Comparison of ENCODE assay signal across 16 mouse cellular contexts in genomic region chr2:114419346-114419745, GRCm38 (mm10).
"Had no signal": no experiment of that assay in that cellular context is flagged by ENCODE, and none has a peak within 500 bp of the region (broad histone marks: within the 10 kb centered on the region; RNA-seq: fewer than 3 reads in every experiment).

No protein-coding gene starts in this region.

- H3K27ac ChIP-seq: limb, embryonic 12.5 days; limb, embryonic 15.5 days; liver, embryonic 14.5 days; macrophage; midbrain, embryonic 13.5 days had no signal

- H3K4me2 ChIP-seq: limb, embryonic 12.5 days; limb, embryonic 15.5 days; liver, embryonic 11.5 days; lung, embryonic 14.5 days; midbrain, embryonic 13.5 days had no signal

- H3K4me3 ChIP-seq: limb, embryonic 12.5 days; limb, embryonic 15.5 days; midbrain, embryonic 13.5 days had no signal

- H3K4me1 ChIP-seq: limb, embryonic 12.5 days; limb, embryonic 15.5 days; midbrain, embryonic 13.5 days had no signal

- H3K27me3 ChIP-seq: limb, embryonic 15.5 days; midbrain, embryonic 13.5 days had no signal

- H3K9ac ChIP-seq: limb, embryonic 12.5 days; limb, embryonic 15.5 days; liver, embryonic 14.5 days; liver, postnatal 0 days; lung, embryonic 14.5 days; midbrain, embryonic 13.5 days had no signal

- H3K9me3 ChIP-seq: limb, embryonic 12.5 days; limb, embryonic 15.5 days had no signal

- DNase-seq: kidney, adult 8-10 months; left cerebral cortex, postnatal 4 days; liver, postnatal 0 days; lung, embryonic 14.5 days; thymus, adult 18-20 months; thymus, postnatal 36 days had no signal

- H3K36me3 ChIP-seq: limb, embryonic 12.5 days; limb, embryonic 15.5 days; midbrain, embryonic 13.5 days had no signal

- ATAC-seq: inflammation-experienced regulatory T-cells, adult 6 months; intestine, embryonic 16.5 days; liver, postnatal 0 days; lung, postnatal 0 days; midbrain, embryonic 13.5 days; midbrain, embryonic 16.5 days had no signal
